Mouse (Mus musculus): Measurements from ENCODE around the gene Olfr203. TPM values are rescaled to one million over a fixed set of nuclear protein-coding genes. Genes with fewer than 3 reads are reported as not detected.

Olfr203 gene
- polyA plus RNA-seq, 1 experiment from 2014 or later: not detected

Other genes starting within 250 kb of the Olfr203 start
- gene Olfr190, start 220.9 kb upstream of the Olfr203 start, polyA plus RNA-seq (2015; fragmentation: Nextera tagmentation; extraction: Ambion mirVana): not detected in 2 replicates
- gene Olfr191, start 209.1 kb upstream of the Olfr203 start, polyA plus RNA-seq (2015; fragmentation: Nextera tagmentation; extraction: Ambion mirVana): not detected in 2 replicates
- not detected in 2 replicates for gene Olfr193, start 187.0 kb upstream of the Olfr203 start, polyA plus RNA-seq (2015; fragmentation: Nextera tagmentation; extraction: Ambion mirVana)
- not detected in 2 replicates for gene Olfr194, start 177.8 kb upstream of the Olfr203 start, polyA plus RNA-seq (2015; fragmentation: Nextera tagmentation; extraction: Ambion mirVana)
- gene Olfr195, start 151.8 kb upstream of the Olfr203 start, polyA plus RNA-seq (2015; fragmentation: Nextera tagmentation; extraction: Ambion mirVana): not detected in 2 replicates
- not detected in 2 replicates for gene Olfr196, start 128.4 kb upstream of the Olfr203 start, polyA plus RNA-seq (2015; fragmentation: Nextera tagmentation; extraction: Ambion mirVana)
- gene Olfr198, start 95.3 kb upstream of the Olfr203 start, polyA plus RNA-seq (2015; fragmentation: Nextera tagmentation; extraction: Ambion mirVana): not detected in 2 replicates
- gene Olfr199, start 79.1 kb upstream of the Olfr203 start, polyA plus RNA-seq (2015; fragmentation: Nextera tagmentation; extraction: Ambion mirVana): not detected in 2 replicates
- gene Olfr201, start 26.2 kb upstream of the Olfr203 start, polyA plus RNA-seq (2015; fragmentation: Nextera tagmentation; extraction: Ambion mirVana): not detected in 2 replicates
- not detected in 2 replicates for gene Olfr202, start 12.1 kb upstream of the Olfr203 start, polyA plus RNA-seq (2015; fragmentation: Nextera tagmentation; extraction: Ambion mirVana)
- not detected in 2 replicates for gene Olfr204, start 19.4 kb downstream of the Olfr203 start, polyA plus RNA-seq (2015; fragmentation: Nextera tagmentation; extraction: Ambion mirVana)
- not detected in 2 replicates for gene Olfr205, start 32.3 kb downstream of the Olfr203 start, polyA plus RNA-seq (2015; fragmentation: Nextera tagmentation; extraction: Ambion mirVana)
- gene Olfr206, start 50.4 kb downstream of the Olfr203 start, polyA plus RNA-seq (2015; fragmentation: Nextera tagmentation; extraction: Ambion mirVana): not detected in 2 replicates
- not detected in 2 replicates for gene Olfr209, start 65.1 kb downstream of the Olfr203 start, polyA plus RNA-seq (2015; fragmentation: Nextera tagmentation; extraction: Ambion mirVana)
- 0.06 TPM in 1 of 2 replicates, not detected in the other for gene Gabrr3, start 108.5 kb downstream of the Olfr203 start, polyA plus RNA-seq (2015; fragmentation: Nextera tagmentation; extraction: Ambion mirVana)
- gene Riox2, start 172.9 kb downstream of the Olfr203 start, polyA plus RNA-seq (2015; fragmentation: Nextera tagmentation; extraction: Ambion mirVana): 13.2 and 13.3 TPM in 2 replicates